Mouse (Mus musculus) embryonic facial prominence, embryonic 11.5 days (tissue): ENCODE data around the gene Mid2. TPM values are rescaled to one million over a fixed set of nuclear protein-coding genes. Genes with fewer than 3 reads are reported as not detected.
A peak's percentile ranks its signal among the peaks of the same experiment; 100 is the strongest.

Experiments
- ATAC-seq: fragments of 200-750 bp; cut with Nextera tagmentation; replicated peaks from 2 replicates; pipeline ENCODE4 v1.8.0; 2017; ENCODE audit warnings: low read depth; ENCODE audit not compliant: insufficient number of reproducible peaks, low FRiP score, low TSS enrichment
- DNase-seq: peaks from one replicate; pipeline ENCODE4 v3.0.0-alpha.2; 2015; ENCODE audit warnings: low spot score
- H3K27ac ChIP-seq: fragments of 300-500 bp; sonication (generic); replicated peaks from 2 replicates; pipeline ENCODE4 v1.5.1; 2014; ENCODE audit warnings: mild to moderate bottlenecking, low read depth, low read length, control low read depth
- H3K27me3 ChIP-seq: fragments of 300-500 bp; sonication (generic); 2 replicates; pipeline ENCODE4 v1.6.1; 2014; ENCODE audit warnings: mild to moderate bottlenecking, low read length, moderate library complexity, mixed read lengths; ENCODE audit not compliant: control insufficient read depth, insufficient read depth
- H3K36me3 ChIP-seq: fragments of 300-500 bp; sonication (generic); replicated peaks from 2 replicates; pipeline ENCODE4 v1.6.1; 2014; ENCODE audit warnings: low read depth, mild to moderate bottlenecking, low read length, moderate library complexity, mixed read lengths; ENCODE audit not compliant: control insufficient read depth, insufficient read depth
- H3K4me1 ChIP-seq: fragments of 300-500 bp; sonication (generic); 2 replicates; pipeline ENCODE4 v1.6.1; 2014; ENCODE audit warnings: low read length, mixed read lengths; ENCODE audit not compliant: control insufficient read depth, insufficient read depth
- H3K4me2 ChIP-seq: fragments of 300-500 bp; sonication (generic); 2 replicates; pipeline ENCODE4 v1.6.1; 2014; ENCODE audit warnings: low read depth, mild to moderate bottlenecking, control low read depth, low read length, moderate library complexity
- H3K4me3 ChIP-seq: fragments of 300-500 bp; sonication (generic); 2 replicates; pipeline ENCODE4 v1.5.1; 2014; ENCODE audit warnings: low read depth, low read length, control low read depth
- H3K9ac ChIP-seq: fragments of 300-500 bp; sonication (generic); replicated peaks from 2 replicates; pipeline ENCODE4 v1.6.1; 2014; ENCODE audit warnings: mild to moderate bottlenecking, control low read depth, low read length
- H3K9me3 ChIP-seq: fragments of 300-500 bp; sonication (generic); replicated peaks from 2 replicates; pipeline ENCODE4 v1.6.1; 2016; ENCODE audit warnings: mild to moderate bottlenecking, low read length, inconsistent platforms, mixed read lengths; ENCODE audit not compliant: control insufficient read depth
- WGBS: fragments of 180-500 bp; shearing (Covaris S2); extraction: QIAGEN DNeasy Blood & Tissue Kit; methylation state at CpG from one replicate; pipeline ENCODE4 v1.1.7; 2014; 5-methylcytosine and 5-hydroxymethylcytosine counted together
- polyA plus RNA-seq: library from polyadenylated mRNA; unstranded; fragments of >200 nt; fragmentation: Nextera tagmentation; extraction: Ambion mirVana; gene quantifications from 2 replicates; pipeline ENCODE4 v1.2.1, GENCODE M21; 2014

Mid2 gene
- polyA plus RNA-seq, result 3.0 and 3.1 TPM in 2 replicates

DNA sequence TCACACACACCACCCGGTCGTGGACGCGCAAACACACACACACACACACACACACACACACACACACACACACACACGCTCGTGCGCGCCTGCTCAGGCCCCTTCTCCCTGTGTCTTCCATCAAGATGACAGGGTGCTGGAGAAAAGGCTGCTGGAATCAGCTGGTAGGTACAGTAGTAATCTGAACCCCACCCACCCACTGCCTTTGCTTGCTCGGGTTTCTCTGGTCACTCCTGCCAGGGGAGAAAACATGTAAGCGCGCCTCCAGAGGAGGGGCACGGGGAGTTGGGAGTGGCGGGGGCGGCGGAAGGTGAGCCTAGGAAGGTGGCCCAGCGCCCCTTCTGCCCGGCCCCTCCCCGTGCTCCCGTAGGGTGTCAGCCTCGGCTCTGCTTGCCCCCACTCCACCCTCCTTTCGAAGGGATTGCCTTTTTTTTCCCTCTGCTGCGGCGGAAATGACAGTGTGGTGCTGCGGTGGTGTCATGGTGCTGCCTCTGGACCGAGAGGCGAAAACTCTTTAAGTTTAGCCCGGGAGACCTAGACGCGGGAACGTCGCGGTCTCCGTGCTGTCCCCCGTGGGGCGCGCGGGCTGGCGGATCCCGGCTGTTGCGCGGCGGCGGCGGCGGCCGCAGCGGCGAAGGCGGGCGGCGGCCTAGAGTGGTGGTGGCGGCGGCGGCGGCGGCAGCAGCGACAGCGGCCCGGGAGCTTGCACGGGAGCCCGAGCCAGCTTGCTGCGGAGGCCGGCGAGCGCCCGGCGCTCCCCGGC lies at the start of gene Mid2:
Gene Mid2 (plus strand): TSS at position 121 of the 763 bp plus-strand sequence.
- Histone ChIP-seq H3K36me3 (no peaks in the 10 kb centered on the region), H3K4me3 (peak within 1 kb of the TSS; percentile 50), H3K4me2 (peak within 1 kb of the TSS; percentile 72), H3K27ac (no peak within 1 kb of the TSS), H3K9me3 (no peaks in the 10 kb centered on the region), H3K4me1 (no peaks in the 10 kb centered on the region), H3K9ac (peak within 1 kb of the TSS; percentile 61), H3K27me3 (peaks cover 18% of the 10 kb centered on the region)
- DNase-seq, result peak; percentile 31
- ATAC-seq, result peak; percentile 80
- 17% methylated on average over 29 of the region's 68 CpGs for WGBS

DNA sequence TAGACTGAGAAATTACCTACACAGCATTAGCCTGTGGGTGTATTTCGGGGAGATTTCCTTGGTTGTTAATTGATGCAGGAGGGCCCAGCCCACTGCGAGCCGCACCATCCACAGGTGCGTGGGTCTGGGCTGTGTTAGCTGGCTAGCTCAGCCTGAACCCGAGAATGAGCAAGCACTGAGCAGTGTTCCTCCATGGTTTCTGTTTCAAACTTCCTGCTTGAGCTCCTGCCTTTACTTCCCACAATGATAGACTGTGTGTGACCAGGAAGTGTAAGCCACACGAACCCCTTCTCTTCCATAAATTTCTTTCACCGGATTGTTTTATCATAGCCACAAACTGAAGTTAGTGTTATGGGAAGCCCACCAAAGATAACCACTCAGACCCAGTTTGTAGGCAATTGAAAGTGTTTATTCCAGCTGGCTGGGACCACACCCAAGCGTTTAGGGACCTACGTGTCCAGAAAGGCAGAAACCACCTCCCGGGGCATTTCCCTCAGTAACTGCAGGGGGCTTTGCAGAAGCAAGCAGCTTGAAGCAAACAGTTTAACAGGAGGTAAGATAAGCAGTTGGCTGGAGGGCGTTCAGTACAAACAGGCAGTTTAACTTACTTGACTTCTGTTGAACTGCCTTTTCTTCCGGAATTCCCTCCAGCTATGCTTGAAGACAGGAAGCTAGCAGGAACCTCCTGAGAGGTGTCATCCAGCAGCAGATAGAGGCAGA lies 39.4 kb upstream of the Mid2 start:
- H3K4me3 ChIP-seq, result no peak overlapping the region
- no peaks in the 10 kb centered on the region for H3K9me3 ChIP-seq
- no peak overlapping the region for H3K27ac ChIP-seq
- no peaks in the 10 kb centered on the region for H3K36me3 ChIP-seq
- no peak overlapping the region for H3K9ac ChIP-seq
- 55% methylated on average over 12 of the region's 12 CpGs for WGBS
- no peak for ATAC-seq
- DNase-seq, result no peak
- no peaks in the 10 kb centered on the region for H3K4me1 ChIP-seq
- no peak overlapping the region for H3K4me2 ChIP-seq
- H3K27me3 ChIP-seq, result no peaks in the 10 kb centered on the region

DNA sequence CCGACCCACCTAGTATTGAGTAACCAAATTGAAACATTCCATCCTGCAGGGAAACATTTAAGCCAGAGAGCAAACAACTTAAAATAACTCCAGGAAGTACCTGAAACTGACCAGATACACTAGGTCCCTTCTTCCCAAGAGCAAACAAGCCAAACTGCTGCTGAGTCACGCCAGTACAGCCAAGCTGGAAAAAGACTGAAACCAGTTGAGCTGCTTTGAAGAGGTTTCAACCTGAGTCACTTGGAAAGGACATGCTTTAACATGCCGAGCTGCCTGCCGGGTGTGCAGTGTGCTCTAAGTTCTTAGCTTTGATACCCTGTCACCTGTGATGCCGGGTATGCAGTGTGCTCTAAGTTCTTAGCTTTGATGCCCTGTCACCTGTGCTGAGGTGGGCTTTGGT lies 26.4 kb upstream of the Mid2 start:
- no peaks in the 10 kb centered on the region for H3K36me3 ChIP-seq
- DNase-seq (peak; percentile 16), ATAC-seq (no peak)
- H3K4me2 ChIP-seq, result no peak overlapping the region
- WGBS, result 74% methylated on average over 5 of the region's 5 CpGs
- no peaks in the 10 kb centered on the region for H3K4me1 ChIP-seq
- H3K9me3 ChIP-seq, result no peaks in the 10 kb centered on the region
- H3K9ac ChIP-seq, result no peak overlapping the region
- H3K27me3 ChIP-seq, result no peaks in the 10 kb centered on the region
- no peak overlapping the region for H3K4me3 ChIP-seq
- no peak overlapping the region for H3K27ac ChIP-seq

DNA sequence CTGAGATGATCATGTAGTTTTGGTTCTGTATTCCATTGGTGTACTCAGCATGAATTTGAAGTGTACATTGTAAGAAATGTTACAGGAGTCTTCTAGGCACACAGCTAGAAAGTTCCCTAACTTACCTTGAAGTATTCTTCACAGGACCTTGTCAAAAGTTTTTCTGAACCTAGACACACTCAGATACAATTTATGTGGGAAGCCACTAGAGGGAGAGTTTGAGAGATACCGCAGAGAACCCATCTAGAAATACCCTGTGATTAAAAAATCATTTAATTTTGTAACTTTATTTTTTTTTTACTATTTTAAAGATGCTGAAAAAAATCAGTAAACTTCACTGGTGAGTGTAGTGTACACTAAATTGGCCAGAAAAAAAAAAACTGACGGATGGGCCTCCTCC lies 24.8 kb upstream of the Mid2 start:
- no peak for DNase-seq
- no peak for ATAC-seq
- Histone ChIP-seq H3K36me3 (no peaks in the 10 kb centered on the region), H3K4me1 (no peaks in the 10 kb centered on the region), H3K27ac (no peak overlapping the region), H3K4me3 (no peak overlapping the region), H3K9me3 (no peaks in the 10 kb centered on the region), H3K4me2 (no peak overlapping the region), H3K27me3 (no peaks in the 10 kb centered on the region), H3K9ac (no peak overlapping the region)
- WGBS, result 63% methylated on average over 2 of the region's 2 CpGs

DNA sequence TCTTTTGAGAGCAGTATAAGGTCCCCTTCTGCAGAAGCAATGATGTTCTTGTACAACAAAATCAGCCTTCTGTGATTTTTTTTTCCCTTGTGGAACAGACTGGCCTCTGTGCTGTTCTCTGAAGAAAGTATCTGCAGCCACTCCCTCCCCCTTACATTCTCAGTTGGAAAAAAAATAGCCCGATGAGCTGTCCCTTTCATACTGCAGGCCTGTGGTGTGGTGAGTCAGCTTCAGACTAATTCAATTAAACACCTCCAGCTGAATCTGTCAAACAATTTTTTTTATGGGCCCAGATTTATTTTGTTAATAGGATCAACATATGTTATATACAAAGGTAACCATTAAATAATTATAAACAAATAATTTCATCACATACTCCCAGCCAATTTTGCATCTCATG lies 3.7 kb upstream of the Mid2 start:
- Histone ChIP-seq H3K27me3 (peaks cover 14% of the 10 kb centered on the region), H3K4me2 (no peak overlapping the region), H3K4me3 (no peak overlapping the region), H3K9ac (no peak overlapping the region), H3K27ac (no peak overlapping the region), H3K36me3 (no peaks in the 10 kb centered on the region), H3K4me1 (no peaks in the 10 kb centered on the region), H3K9me3 (no peaks in the 10 kb centered on the region)
- no peak for DNase-seq
- 50% methylated on average over 1 of the region's 1 CpGs for WGBS
- no peak for ATAC-seq

DNA sequence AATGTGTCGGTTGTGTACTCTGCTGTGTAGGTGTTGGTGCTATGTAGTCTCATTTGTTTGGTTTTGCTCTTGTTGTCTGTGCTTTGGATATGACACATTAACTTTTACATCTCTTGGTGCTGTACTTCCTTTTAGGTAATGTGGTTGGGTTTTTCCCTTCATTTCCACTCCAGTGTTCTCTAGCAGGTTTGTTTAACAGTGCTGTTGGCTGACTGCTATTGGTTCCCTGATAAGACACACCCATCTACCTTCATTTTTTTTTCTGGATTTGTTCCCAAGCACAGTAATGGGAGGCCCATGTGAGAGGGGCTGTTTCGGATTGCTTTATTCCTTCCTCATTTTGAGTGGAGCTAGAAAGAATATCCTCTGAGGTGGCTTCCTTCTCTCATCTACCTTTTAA lies 883 bp upstream of the Mid2 start:
- Histone ChIP-seq H3K9me3 (no peaks in the 10 kb centered on the region), H3K36me3 (no peaks in the 10 kb centered on the region), H3K27ac (no peak overlapping the region), H3K4me2 (no peak overlapping the region), H3K4me3 (no peak overlapping the region), H3K9ac (no peak overlapping the region), H3K4me1 (no peaks in the 10 kb centered on the region), H3K27me3 (peaks cover 18% of the 10 kb centered on the region)
- ATAC-seq, result no peak
- no peak for DNase-seq
- WGBS, result 81% methylated on average over 2 of the region's 2 CpGs

DNA sequence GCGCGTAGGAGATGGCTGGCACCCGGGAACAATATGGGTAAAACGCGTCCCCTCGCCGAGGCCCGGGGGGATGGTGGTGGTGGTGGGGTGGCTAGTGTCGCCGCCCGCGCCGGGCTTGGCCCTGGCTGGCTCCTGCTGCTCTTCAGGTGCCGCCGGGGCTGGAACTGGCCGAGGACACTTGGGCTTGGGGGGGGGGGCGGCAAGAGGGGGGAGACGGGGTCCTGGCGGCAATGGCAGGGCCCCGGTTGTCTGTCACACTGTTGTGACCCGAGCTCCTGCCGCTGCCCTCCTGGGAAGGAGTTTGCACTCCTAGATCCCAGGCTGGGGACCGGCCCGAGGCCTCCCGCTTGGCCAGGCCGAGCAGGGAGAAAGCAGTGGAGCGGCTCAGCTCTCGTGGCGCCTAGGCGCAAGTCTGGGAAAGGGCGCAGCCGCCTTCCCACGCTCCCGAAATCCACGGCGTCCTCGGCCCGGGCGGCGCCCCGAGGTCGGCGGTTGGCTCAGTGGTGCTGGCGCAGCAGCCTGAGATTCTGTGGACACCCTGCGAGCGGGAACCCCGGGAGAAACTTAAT lies 927 bp downstream of the Mid2 start:
- DNase-seq (peak; percentile 33), ATAC-seq (peak; percentile 82)
- H3K4me1 ChIP-seq, result no peaks in the 10 kb centered on the region
- H3K9ac ChIP-seq, result peak overlapping the region; percentile 61
- peak overlapping the region; percentile 50 for H3K4me3 ChIP-seq
- peak overlapping the region; percentile 72 for H3K4me2 ChIP-seq
- WGBS, result 16% methylated on average over 30 of the region's 47 CpGs
- no peak overlapping the region for H3K27ac ChIP-seq
- H3K27me3 ChIP-seq, result peaks cover 18% of the 10 kb centered on the region
- no peaks in the 10 kb centered on the region for H3K9me3 ChIP-seq
- no peaks in the 10 kb centered on the region for H3K36me3 ChIP-seq

DNA sequence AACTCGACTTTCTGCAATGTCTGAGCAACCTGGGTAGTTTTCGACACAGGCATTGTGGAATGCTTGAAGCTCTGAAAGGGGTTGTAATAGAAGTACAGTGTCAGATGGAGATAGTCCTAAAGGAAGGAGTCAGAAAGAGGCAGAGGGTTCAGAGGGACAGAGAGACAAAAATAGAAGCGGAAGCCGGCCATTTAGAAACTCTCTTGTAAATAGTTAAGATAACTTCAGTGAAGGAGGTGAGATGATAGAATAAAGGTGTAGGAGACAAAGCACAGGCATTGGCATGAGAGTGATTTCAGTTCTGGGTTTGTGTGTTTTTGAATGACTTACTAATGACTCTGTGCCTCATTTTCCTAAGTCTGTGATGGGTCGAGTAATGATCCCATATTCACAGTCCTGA lies 11.0 kb downstream of the Mid2 start:
- H3K27ac ChIP-seq, result no peak overlapping the region
- no peaks in the 10 kb centered on the region for H3K36me3 ChIP-seq
- 0 out of 2 replicates have a peak, but pooled peaks cover 2% of the 10 kb centered on the region for H3K27me3 ChIP-seq
- no peak overlapping the region for H3K4me3 ChIP-seq
- DNase-seq (no peak), ATAC-seq (no peak)
- H3K9me3 ChIP-seq, result no peaks in the 10 kb centered on the region
- H3K9ac ChIP-seq, result no peak overlapping the region
- 79% methylated on average over 5 of the region's 5 CpGs for WGBS
- H3K4me1 ChIP-seq, result no peaks in the 10 kb centered on the region
- H3K4me2 ChIP-seq, result no peak overlapping the region
